Mouse (Mus musculus) brain, embryonic 14.5 days (tissue): ENCODE measurements at regions not wholly inside any gene's neighbourhood (a gene's known extent, or its start where the extent isn't known, plus 50 kb on each side); places are given as distances from the start of the nearest gene placed in this dataset.

Experiments
- CTCF ChIP-seq: fragments of 200-500 bp; IDR thresholded peaks from 2 replicates; pipeline ENCODE4 v1.5.1; 2012; ENCODE audit warnings: inconsistent platforms, mild to moderate bottlenecking, moderate library complexity, borderline replicate concordance; ENCODE audit not compliant: insufficient read depth, insufficient read length; ENCODE audit errors: extremely low read depth
- POLR2A ChIP-seq: fragments of 200-500 bp; IDR thresholded peaks from 2 replicates; pipeline ENCODE4 v1.6.1; 2012; ENCODE audit warnings: mild to moderate bottlenecking, inconsistent platforms, borderline replicate concordance; ENCODE audit not compliant: poor library complexity, insufficient read depth, insufficient read length, severe bottlenecking; ENCODE audit errors: extremely low read depth

GRCm38 (mm10) chr16:39191861-39192260 lies 299.4 kb downstream of the Igsf11 start:
- TF ChIP-seq CTCF, result no peak
- TF ChIP-seq POLR2A, result no peak
